Mouse (Mus musculus) heart, adult 2 months (tissue): ENCODE data around the gene Plekha7.

Experiments used
- CTCF ChIP-seq: fragments of 200-600 bp; IDR thresholded peaks from 2 replicates; pipeline ENCODE4 v1.8.1; 2022; ENCODE audit warnings: antibody characterized with exemption, mild to moderate bottlenecking, moderate library complexity
- EP300 ChIP-seq: fragments of 200-500 bp; IDR thresholded peaks from 2 replicates; pipeline ENCODE4 v1.6.1; 2011; ENCODE audit warnings: low read depth, low read length, control low read depth; ENCODE audit not compliant: insufficient read depth
- POLR2A ChIP-seq: fragments of 200-500 bp; IDR thresholded peaks from 2 replicates; pipeline ENCODE4 v1.6.1; 2011; ENCODE audit warnings: mild to moderate bottlenecking, low read depth, low read length, control low read depth; ENCODE audit not compliant: insufficient read depth

- TF ChIP-seq CTCF (no peak), POLR2A (no peak), EP300 (0 out of 2 replicates have a peak, but pooled peaks have one; percentile 17)
Measured at GRCm38 (mm10) chr7:116246696-116247376, 61.3 kb downstream of the Plekha7 start.
